Mouse (Mus musculus) liver, embryonic 16.5 days (tissue): Measurements from ENCODE around the gene Mrgprd. TPM values are rescaled to one million over a fixed set of nuclear protein-coding genes. Genes with fewer than 3 reads are reported as not detected.

Experiments used
- ATAC-seq: fragments of 200-750 bp; cut with Nextera tagmentation; 2 replicates; pipeline ENCODE4 v1.8.0; 2017; ENCODE audit warnings: low read depth, mild to moderate bottlenecking, moderate number of reproducible peaks, moderate library complexity
- H3K27ac ChIP-seq: fragments of 300-500 bp; sonication (generic); 2 replicates; pipeline ENCODE4 v1.5.1; 2014; ENCODE audit warnings: mild to moderate bottlenecking, low read length
- H3K27me3 ChIP-seq: fragments of 300-500 bp; sonication (generic); 2 replicates; pipeline ENCODE4 v1.6.1; 2014; ENCODE audit warnings: low read depth, low read length, mixed read lengths; ENCODE audit not compliant: control insufficient read depth, insufficient read depth
- H3K36me3 ChIP-seq: fragments of 300-500 bp; sonication (generic); 2 replicates; pipeline ENCODE4 v1.6.1; 2014; ENCODE audit warnings: mild to moderate bottlenecking; ENCODE audit not compliant: control insufficient read depth, insufficient read depth
- H3K4me1 ChIP-seq: fragments of 300-500 bp; sonication (generic); 2 replicates; pipeline ENCODE4 v1.6.1; 2014; ENCODE audit warnings: low read depth, low read length, mixed read lengths; ENCODE audit not compliant: control insufficient read depth
- H3K4me2 ChIP-seq: fragments of 300-500 bp; sonication (generic); 2 replicates; pipeline ENCODE4 v1.6.1; 2014; ENCODE audit warnings: low read depth, low read length, mixed read lengths
- H3K4me3 ChIP-seq: fragments of 300-500 bp; sonication (generic); 2 replicates; pipeline ENCODE4 v1.5.1; 2014; ENCODE audit warnings: low read depth, mild to moderate bottlenecking, low read length
- H3K9ac ChIP-seq: fragments of 300-500 bp; sonication (generic); 2 replicates; pipeline ENCODE4 v1.6.1; 2014; ENCODE audit warnings: low read depth, low read length
- H3K9me3 ChIP-seq: fragments of 300-500 bp; sonication (generic); replicated peaks from 2 replicates; pipeline ENCODE4 v1.6.1; 2016; ENCODE audit warnings: low read length; ENCODE audit not compliant: control insufficient read depth
- WGBS: fragments of 180-500 bp; shearing (Covaris S2); extraction: QIAGEN DNeasy Blood & Tissue Kit; methylation state at CpG from one replicate; pipeline ENCODE4 v1.1.7; 2014; ENCODE audit not compliant: insufficient replicate concordance; 5-methylcytosine and 5-hydroxymethylcytosine counted together
- polyA plus RNA-seq: library from polyadenylated mRNA; unstranded; fragments of >200 nt; fragmentation: Nextera tagmentation; extraction: Ambion mirVana; gene quantifications from 2 replicates; pipeline ENCODE4 v1.2.1, GENCODE M21; 2015

The Mrgprd gene
- not detected in 2 replicates for polyA plus RNA-seq

DNA sequence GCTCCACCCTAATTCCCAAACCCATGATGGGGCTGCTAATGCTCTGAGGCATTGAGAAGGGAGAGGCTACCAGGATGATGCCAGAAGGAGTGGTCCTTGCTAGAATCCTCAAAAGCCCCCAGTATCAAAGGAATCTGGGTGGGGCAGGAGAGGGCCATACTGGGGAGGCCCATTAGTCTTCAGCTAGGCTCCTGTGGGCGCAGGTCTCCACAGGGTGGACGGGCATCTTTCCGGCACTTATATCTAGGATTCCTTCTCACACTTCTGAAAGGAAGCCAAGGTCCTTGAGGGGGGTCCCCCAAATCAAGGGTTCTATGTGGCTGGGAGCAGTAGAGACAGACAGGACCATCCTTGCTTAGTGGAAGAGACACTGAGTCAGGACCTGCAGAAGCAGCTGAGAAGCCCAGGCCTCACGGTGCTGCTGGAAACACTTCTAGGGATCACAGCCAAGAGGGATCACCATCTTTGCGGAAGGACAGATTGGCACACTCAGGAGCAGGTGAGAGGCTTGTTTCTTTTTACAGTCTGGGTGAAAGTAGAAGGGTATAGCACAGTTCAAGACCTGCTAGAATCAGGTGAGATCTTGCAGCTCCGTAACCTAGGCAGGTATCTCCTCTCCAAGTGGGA is at the start of gene Mrgprd:
Mrgprd (plus strand) TSS at position 51 of the 627 bp plus-strand sequence.
- Histone ChIP-seq H3K27ac (no peak within 1 kb of the TSS), H3K4me3 (no peak within 1 kb of the TSS), H3K9me3 (no peaks in the 10 kb centered on the region), H3K36me3 (no peaks in the 10 kb centered on the region), H3K9ac (no peak within 1 kb of the TSS), H3K27me3 (no peaks in the 10 kb centered on the region), H3K4me1 (no peaks in the 10 kb centered on the region), H3K4me2 (no peak within 1 kb of the TSS)
- WGBS = 73% methylated on average over 6 of the region's 6 CpGs
- ATAC-seq = no peak

DNA sequence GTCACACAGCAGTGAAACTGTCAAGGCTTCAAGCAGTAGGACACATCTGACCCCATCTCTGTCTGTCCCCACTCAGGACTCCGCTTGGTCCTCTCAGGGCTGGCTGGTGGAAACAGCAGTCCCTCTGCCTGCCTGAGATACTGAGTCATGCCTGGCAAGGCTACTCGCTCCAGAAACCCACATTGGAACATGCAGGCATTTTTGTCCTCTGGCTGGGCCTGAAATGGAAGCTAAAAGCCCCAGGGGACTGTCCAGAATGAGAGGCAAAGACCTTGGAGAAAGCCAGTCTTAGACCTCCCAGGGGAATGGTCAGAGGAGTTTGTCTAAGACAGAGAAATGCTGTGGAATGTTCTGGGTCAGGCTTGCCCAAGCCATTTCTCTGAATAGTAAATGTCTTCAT is 48.6 kb upstream of the Mrgprd start:
- no peak overlapping the region for H3K4me3 ChIP-seq
- H3K4me1 ChIP-seq = no peaks in the 10 kb centered on the region; the same call in 1 of the 2 replicates
- no peak for ATAC-seq
- no peaks in the 10 kb centered on the region for H3K9me3 ChIP-seq
- no peaks in the 10 kb centered on the region for H3K36me3 ChIP-seq
- no peak overlapping the region for H3K4me2 ChIP-seq
- 67% methylated on average over 2 of the region's 2 CpGs for WGBS
- H3K27me3 ChIP-seq = no peaks in the 10 kb centered on the region
- H3K27ac ChIP-seq = no peak overlapping the region
- no peak overlapping the region for H3K9ac ChIP-seq

DNA sequence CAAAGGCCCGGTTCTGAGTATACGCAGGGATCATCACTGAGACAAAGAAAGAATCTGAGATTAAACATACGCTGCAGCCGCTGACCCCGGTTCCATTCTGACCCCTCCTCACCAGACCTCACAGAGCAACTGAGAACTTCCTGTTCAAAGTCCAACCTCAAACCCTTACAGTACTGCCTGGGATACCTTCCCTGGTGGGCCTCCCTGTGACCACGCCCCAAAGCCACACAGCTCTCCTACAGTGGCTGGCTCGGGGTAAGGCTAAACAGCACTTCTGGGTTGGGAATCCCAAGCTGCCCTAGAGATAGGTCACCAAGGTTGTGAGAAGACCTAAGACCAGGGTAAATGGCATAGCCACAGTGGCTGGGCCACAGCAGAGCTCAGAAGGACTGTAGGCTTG is 45.7 kb upstream of the Mrgprd start:
- no peak overlapping the region for H3K4me3 ChIP-seq
- no peaks in the 10 kb centered on the region; the same call in 1 of the 2 replicates for H3K4me1 ChIP-seq
- no peak for ATAC-seq
- H3K27ac ChIP-seq = no peak overlapping the region
- WGBS = 60% methylated on average over 7 of the region's 7 CpGs
- H3K4me2 ChIP-seq = no peak overlapping the region
- H3K36me3 ChIP-seq = no peaks in the 10 kb centered on the region
- no peaks in the 10 kb centered on the region for H3K9me3 ChIP-seq
- no peak overlapping the region for H3K9ac ChIP-seq
- no peaks in the 10 kb centered on the region for H3K27me3 ChIP-seq

DNA sequence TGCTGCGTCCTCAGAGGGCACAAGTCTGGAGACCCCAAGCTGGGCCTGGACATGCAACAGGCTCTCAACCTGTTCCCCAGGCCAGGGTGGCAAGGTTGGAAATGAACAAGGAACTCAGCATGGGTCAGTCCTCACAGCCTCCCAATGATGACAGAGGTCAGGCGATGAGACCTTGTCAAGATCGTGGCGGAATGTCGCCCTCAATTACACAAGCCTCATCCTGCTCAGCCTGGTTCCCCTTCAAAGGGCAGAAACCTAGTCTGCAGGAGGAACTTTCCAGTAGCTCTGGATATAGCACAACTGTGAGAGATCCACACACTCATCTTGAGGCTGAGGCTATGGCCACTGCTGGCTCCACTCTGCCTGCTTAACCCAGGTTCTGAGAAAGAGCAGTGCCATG is 43.7 kb upstream of the Mrgprd start:
- Histone ChIP-seq H3K9me3 (no peaks in the 10 kb centered on the region), H3K4me3 (no peak overlapping the region), H3K4me2 (no peak overlapping the region), H3K36me3 (no peaks in the 10 kb centered on the region), H3K9ac (no peak overlapping the region), H3K4me1 (no peaks in the 10 kb centered on the region; the same call in 1 of the 2 replicates), H3K27ac (no peak overlapping the region), H3K27me3 (no peaks in the 10 kb centered on the region)
- 85% methylated on average over 5 of the region's 5 CpGs for WGBS
- no peak; the same call in 1 of the 2 replicates for ATAC-seq

DNA sequence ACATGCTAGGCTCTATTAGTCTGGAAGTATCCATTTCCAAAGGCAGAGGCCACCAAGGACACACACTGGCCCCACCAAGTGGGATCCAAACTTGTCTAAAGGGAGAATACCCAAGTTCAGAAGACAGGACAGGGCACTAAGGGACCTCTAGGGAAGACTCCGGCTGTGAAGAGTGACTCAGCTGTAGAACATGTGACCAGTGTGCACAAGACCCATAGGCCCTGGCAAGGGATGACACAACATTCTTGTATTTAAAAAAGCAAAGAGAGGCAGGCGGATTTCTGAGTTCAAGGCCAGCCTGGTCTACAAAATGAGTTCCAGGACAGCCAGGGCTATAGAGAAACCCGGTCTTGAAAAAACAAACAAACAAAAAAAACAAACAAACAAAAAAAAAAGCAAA is 39.1 kb upstream of the Mrgprd start:
- H3K27ac ChIP-seq = no peak overlapping the region
- ATAC-seq = no peak
- 68% methylated on average over 3 of the region's 3 CpGs for WGBS
- H3K4me3 ChIP-seq = no peak overlapping the region
- H3K4me2 ChIP-seq = no peak overlapping the region
- no peaks in the 10 kb centered on the region for H3K9me3 ChIP-seq
- no peaks in the 10 kb centered on the region for H3K27me3 ChIP-seq
- H3K36me3 ChIP-seq = no peaks in the 10 kb centered on the region
- no peak overlapping the region for H3K9ac ChIP-seq
- H3K4me1 ChIP-seq = no peaks in the 10 kb centered on the region

DNA sequence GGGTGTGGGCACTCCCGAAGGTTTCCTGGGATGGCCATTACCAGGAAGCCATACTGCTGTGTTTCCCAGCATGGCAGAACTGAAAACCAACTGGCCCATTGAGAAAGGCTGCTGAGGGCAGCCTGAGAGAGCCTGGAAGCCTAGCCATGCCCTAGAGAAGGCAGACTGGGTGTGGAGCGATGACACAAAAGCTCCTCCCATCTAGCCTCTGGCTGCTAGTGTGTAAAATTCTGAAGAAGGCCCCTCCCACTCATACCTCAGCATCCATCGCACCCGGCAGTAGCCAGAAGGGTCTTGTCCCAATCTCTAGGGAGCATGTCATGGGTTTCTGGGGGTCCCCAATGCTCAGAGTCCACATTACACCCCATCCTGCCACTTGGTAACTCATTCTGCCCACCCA is 33.2 kb upstream of the Mrgprd start:
- H3K9me3 ChIP-seq = no peaks in the 10 kb centered on the region
- no peak overlapping the region for H3K27ac ChIP-seq
- no peaks in the 10 kb centered on the region; the same call in 1 of the 2 replicates for H3K4me1 ChIP-seq
- no peak overlapping the region for H3K9ac ChIP-seq
- H3K4me2 ChIP-seq = no peak overlapping the region
- no peaks in the 10 kb centered on the region for H3K27me3 ChIP-seq
- no peaks in the 10 kb centered on the region for H3K36me3 ChIP-seq
- WGBS = 70% methylated on average over 4 of the region's 4 CpGs
- no peak for ATAC-seq
- H3K4me3 ChIP-seq = no peak overlapping the region

DNA sequence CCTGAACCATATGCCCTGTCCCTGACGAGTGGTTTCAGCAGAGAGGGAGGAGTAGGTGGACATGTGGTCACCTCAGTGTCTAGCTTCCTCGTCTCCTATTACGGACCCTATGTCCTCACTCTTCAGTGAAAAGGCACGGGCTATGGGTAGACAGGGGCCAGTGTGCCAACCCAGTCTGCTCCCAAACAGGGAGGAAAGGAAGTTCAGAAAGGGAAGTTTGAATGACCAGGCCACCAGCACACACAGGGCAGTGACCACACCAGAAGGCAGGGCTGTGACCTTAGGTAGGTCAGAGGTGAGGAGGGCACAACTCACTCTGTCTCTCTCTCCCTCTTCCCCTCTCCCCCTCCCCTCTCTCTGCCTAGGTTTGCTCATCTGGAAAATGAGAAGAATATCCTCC is 31.6 kb upstream of the Mrgprd start:
- H3K4me2 ChIP-seq = peak overlapping the region; percentile 62
- peak overlapping the region; percentile 60 for H3K4me3 ChIP-seq
- no peak for ATAC-seq
- no peak overlapping the region for H3K27ac ChIP-seq
- peaks cover 3% of the 10 kb centered on the region for H3K4me1 ChIP-seq
- no peaks in the 10 kb centered on the region for H3K9me3 ChIP-seq
- WGBS = 33% methylated on average over 4 of the region's 4 CpGs
- H3K9ac ChIP-seq = peak overlapping the region; percentile 18; the same call in 1 of the 2 replicates
- H3K27me3 ChIP-seq = no peaks in the 10 kb centered on the region
- H3K36me3 ChIP-seq = no peaks in the 10 kb centered on the region

DNA sequence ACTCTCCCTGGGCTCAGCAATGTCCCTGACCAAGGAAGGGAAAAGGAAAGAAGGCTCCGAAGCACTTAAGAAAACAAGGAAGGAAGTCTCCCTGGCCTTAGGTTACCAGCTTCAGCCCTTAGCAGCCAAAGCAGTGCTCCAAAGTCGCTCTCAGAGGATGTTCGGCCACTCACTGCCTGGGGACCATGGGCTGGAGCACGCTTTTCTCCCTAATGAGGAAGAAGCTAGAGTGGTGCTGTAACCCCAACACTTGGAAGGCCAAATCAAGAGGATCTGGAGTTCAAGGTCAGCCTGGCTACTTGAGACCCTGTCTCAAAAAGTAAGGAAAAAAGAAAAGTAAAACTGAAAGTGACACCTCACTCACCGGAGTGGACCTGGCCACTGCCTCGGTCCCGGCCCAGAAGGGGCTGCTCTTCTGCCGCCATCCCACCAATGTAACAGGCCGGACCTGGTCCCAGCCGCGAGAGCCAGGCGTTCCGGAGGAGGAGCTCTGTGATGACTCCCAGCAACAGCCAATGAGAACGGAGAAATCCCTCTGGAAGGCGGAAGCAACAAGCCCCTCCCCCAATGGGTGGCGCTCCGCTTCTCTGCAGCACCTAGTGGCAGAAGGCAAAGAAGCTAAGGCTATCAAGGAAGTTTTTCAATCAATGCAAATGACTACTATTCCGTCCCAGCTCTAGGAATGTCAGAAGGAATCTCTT is 31.0 kb upstream of the Mrgprd start, which contains the start of gene Tpcn2:
Tpcn2 (minus strand) TSS at position 525 of the 701 bp plus-strand sequence.
- peak; percentile 87 for ATAC-seq
- Histone ChIP-seq H3K4me2 (peak within 1 kb of the TSS; percentile 62), H3K27ac (no peak within 1 kb of the TSS), H3K9me3 (no peaks in the 10 kb centered on the region), H3K4me3 (peak within 1 kb of the TSS; percentile 60), H3K9ac (peak within 1 kb of the TSS; percentile 18), H3K27me3 (no peaks in the 10 kb centered on the region), H3K36me3 (no peaks in the 10 kb centered on the region), H3K4me1 (peaks cover 3% of the 10 kb centered on the region)
- WGBS = 1% methylated on average over 18 of the region's 18 CpGs

DNA sequence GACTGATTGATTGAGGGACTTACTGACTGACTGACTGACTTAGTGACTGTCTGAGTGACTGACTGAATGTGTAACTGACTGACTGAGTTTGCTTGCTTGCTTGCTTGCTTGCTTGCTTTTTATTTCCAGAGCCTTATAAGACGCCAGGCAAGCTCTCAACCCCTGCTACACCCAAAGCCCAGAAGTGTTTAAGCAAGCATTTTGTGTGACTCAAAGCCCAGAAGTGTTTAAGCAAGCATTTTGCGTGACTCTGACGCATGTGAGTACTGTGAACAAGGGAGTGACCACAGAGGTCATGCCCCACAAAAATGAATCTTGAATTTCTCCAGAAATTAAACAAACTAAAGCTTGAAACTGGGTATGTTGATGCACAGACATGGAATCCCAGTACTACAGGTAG is 30.3 kb upstream of the Mrgprd start:
- Histone ChIP-seq H3K9me3 (no peaks in the 10 kb centered on the region), H3K36me3 (no peaks in the 10 kb centered on the region), H3K9ac (no peak overlapping the region), H3K4me2 (peak overlapping the region; percentile 9; the same call in 1 of the 2 replicates), H3K27me3 (no peaks in the 10 kb centered on the region), H3K4me1 (peaks cover 3% of the 10 kb centered on the region), H3K4me3 (no peak overlapping the region), H3K27ac (no peak overlapping the region)
- 36% methylated on average over 3 of the region's 3 CpGs for WGBS
- ATAC-seq = no peak
